Mouse (Mus musculus) hindbrain, embryonic 14.5 days (tissue): ENCODE data around the gene Nlrp4a. TPM values are rescaled to one million over a fixed set of nuclear protein-coding genes. Genes with fewer than 3 reads are reported as not detected.
"Not testable (repeated sequence)": the region's sequence is repeated elsewhere in the genome, so short reads cannot be mapped to it uniquely, and the experiment has no call there.

Experiments
- ATAC-seq: fragments of 200-750 bp; cut with Nextera tagmentation; 2 replicates; pipeline ENCODE4 v1.8.0; 2017; ENCODE audit warnings: moderate number of reproducible peaks, mild to moderate bottlenecking, moderate TSS enrichment, moderate library complexity; ENCODE audit not compliant: low FRiP score
- DNase-seq: peaks from one replicate; pipeline ENCODE4 v3.0.0-alpha.2; 2015; ENCODE audit warnings: low spot score
- H3K27ac ChIP-seq: fragments of 300-500 bp; sonication (generic); 2 replicates; pipeline ENCODE4 v1.5.1; 2014; ENCODE audit warnings: mild to moderate bottlenecking, moderate library complexity
- H3K27me3 ChIP-seq: fragments of 300-500 bp; sonication (generic); 2 replicates; pipeline ENCODE4 v1.6.1; 2014; ENCODE audit warnings: mild to moderate bottlenecking, low read length, mixed read lengths; ENCODE audit not compliant: control insufficient read depth, insufficient read depth
- H3K36me3 ChIP-seq: fragments of 300-500 bp; sonication (generic); replicated peaks from 2 replicates; pipeline ENCODE4 v1.6.1; 2014; ENCODE audit not compliant: control insufficient read depth, insufficient read depth
- H3K4me1 ChIP-seq: fragments of 300-500 bp; sonication (generic); replicated peaks from 2 replicates; pipeline ENCODE4 v1.6.1; 2014; ENCODE audit warnings: antibody characterized with exemption, low read length, mixed read lengths; ENCODE audit not compliant: control insufficient read depth, insufficient read depth
- H3K4me2 ChIP-seq: fragments of 300-500 bp; sonication (generic); replicated peaks from 2 replicates; pipeline ENCODE4 v1.6.1; 2014; ENCODE audit warnings: mild to moderate bottlenecking, moderate library complexity
- H3K4me3 ChIP-seq: fragments of 300-500 bp; sonication (generic); replicated peaks from 2 replicates; pipeline ENCODE4 v1.5.1; 2014; ENCODE audit warnings: mild to moderate bottlenecking, low read length
- H3K9ac ChIP-seq: fragments of 300-500 bp; sonication (generic); 2 replicates; pipeline ENCODE4 v1.6.1; 2014
- H3K9me3 ChIP-seq: fragments of 300-500 bp; sonication (generic); 2 replicates; pipeline ENCODE4 v1.6.1; 2016; ENCODE audit warnings: low read length; ENCODE audit not compliant: control insufficient read depth
- WGBS: fragments of 180-500 bp; shearing (Covaris S2); extraction: QIAGEN DNeasy Blood & Tissue Kit; methylation state at CpG from one replicate; pipeline ENCODE4 v1.1.7; 2014; 5-methylcytosine and 5-hydroxymethylcytosine counted together
- polyA plus RNA-seq: library from polyadenylated mRNA; unstranded; fragments of >200 nt; fragmentation: Nextera tagmentation; extraction: Ambion mirVana; gene quantifications from 2 replicates; pipeline ENCODE4 v1.2.1, GENCODE M21; 2014

The Nlrp4a gene
- polyA plus RNA-seq, result not detected in 2 replicates

- Histone ChIP-seq H3K4me1 (no peaks in the 10 kb centered on the region), H3K27ac (no peak within 1 kb of the TSS), H3K27me3 (no peaks in the 10 kb centered on the region), H3K4me2 (no peak within 1 kb of the TSS), H3K36me3 (no peaks in the 10 kb centered on the region), H3K4me3 (no peak within 1 kb of the TSS), H3K9me3 (no peaks in the 10 kb centered on the region), H3K9ac (no peak within 1 kb of the TSS)
- DNase-seq (no peak), ATAC-seq (no peak)
- 90% methylated on average over 5 of the region's 5 CpGs for WGBS
Measured at GRCm38 (mm10) chr7:26434813-26435212, at the start of gene Nlrp4a. TSS of gene Nlrp4a (plus strand) at chr7:26435113.

- H3K27me3 ChIP-seq, DNase-seq, H3K9me3 ChIP-seq, H3K4me2 ChIP-seq, H3K27ac ChIP-seq, H3K36me3 ChIP-seq, H3K4me3 ChIP-seq, H3K4me1 ChIP-seq, ATAC-seq, H3K9ac ChIP-seq: not testable (repeated sequence)
- WGBS, result 85% methylated on average over 5 of the region's 5 CpGs
Measured at GRCm38 (mm10) chr7:26386691-26387090, 48.2 kb upstream of the Nlrp4a start.

- H3K4me2 ChIP-seq, DNase-seq, H3K4me3 ChIP-seq, H3K27ac ChIP-seq, H3K9me3 ChIP-seq, H3K9ac ChIP-seq, H3K36me3 ChIP-seq, ATAC-seq, H3K4me1 ChIP-seq, H3K27me3 ChIP-seq: not testable (repeated sequence)
- 86% methylated on average over 2 of the region's 2 CpGs for WGBS
Measured at GRCm38 (mm10) chr7:26391137-26391536, 43.8 kb upstream of the Nlrp4a start.

GRCm38 (mm10) chr7:26391811-26392210 lies 43.1 kb upstream of the Nlrp4a start:
- not testable (repeated sequence) for H3K9me3 ChIP-seq, DNase-seq, H3K4me2 ChIP-seq

GRCm38 (mm10) chr7:26403600-26403999 lies 31.3 kb upstream of the Nlrp4a start, which contains the start of gene Nlrp9c:
TSS of gene Nlrp9c (minus strand) at chr7:26403700.
- H3K36me3 ChIP-seq, H3K4me2 ChIP-seq, H3K27ac ChIP-seq, H3K9me3 ChIP-seq, DNase-seq, H3K27me3 ChIP-seq, H3K4me1 ChIP-seq, H3K4me3 ChIP-seq, H3K9ac ChIP-seq, ATAC-seq: not testable (repeated sequence)
- 60% methylated on average over 2 of the region's 2 CpGs for WGBS

More at GRCm38 (mm10) chr7:26391811-26392210, 43.1 kb upstream of the Nlrp4a start:
- not testable (repeated sequence) for H3K27me3 ChIP-seq, ATAC-seq, H3K9ac ChIP-seq, H3K36me3 ChIP-seq, H3K27ac ChIP-seq, H3K4me1 ChIP-seq, H3K4me3 ChIP-seq
- WGBS, result 90% methylated on average over 6 of the region's 6 CpGs

GRCm38 (mm10) chr7:26476690-26477089 lies 41.8 kb downstream of the Nlrp4a start:
- no peaks in the 10 kb centered on the region for H3K36me3 ChIP-seq
- DNase-seq, result no peak
- H3K4me1 ChIP-seq, result no peaks in the 10 kb centered on the region
- no peak overlapping the region for H3K4me2 ChIP-seq
- peaks cover 3% of the 10 kb centered on the region; the same call in 1 of the 2 replicates for H3K9me3 ChIP-seq
- no peak overlapping the region for H3K4me3 ChIP-seq
- H3K27ac ChIP-seq, result no peak overlapping the region
- no peak for ATAC-seq
- H3K9ac ChIP-seq, result no peak overlapping the region
- H3K27me3 ChIP-seq, result no peaks in the 10 kb centered on the region

GRCm38 (mm10) chr7:26489514-26489913 lies 54.6 kb downstream of the Nlrp4a start:
- H3K4me2 ChIP-seq, H3K9ac ChIP-seq, H3K27ac ChIP-seq, H3K27me3 ChIP-seq, H3K9me3 ChIP-seq, DNase-seq, ATAC-seq, H3K4me3 ChIP-seq, H3K36me3 ChIP-seq, H3K4me1 ChIP-seq: not testable (repeated sequence)
- 86% methylated on average over 18 of the region's 18 CpGs for WGBS

Other genes with a start within 250 kb of the Nlrp4a start
- gene Vmn1r184, start 174.8 kb upstream of the Nlrp4a start, polyA plus RNA-seq, result not detected in 2 replicates
- gene Cyp2a4, start 127.9 kb upstream of the Nlrp4a start, polyA plus RNA-seq, result not detected in 2 replicates
- not detected in 2 replicates for gene Nlrp9c, start 31.4 kb upstream of the Nlrp4a start, polyA plus RNA-seq
- not detected in 2 replicates for gene Nlrp9a, start 99.9 kb downstream of the Nlrp4a start, polyA plus RNA-seq
- not detected in 2 replicates for gene Vmn1r185, start 183.4 kb downstream of the Nlrp4a start, polyA plus RNA-seq